Mouse (Mus musculus): Measurements from ENCODE around the gene Ccdc103. TPM values are rescaled to one million over a fixed set of nuclear protein-coding genes. Genes with fewer than 3 reads are reported as not detected.

Ccdc103 gene
- polyA plus RNA-seq, 1 experiment from 2014 or later = 2.1 TPM

- peak overlapping the region; percentile 63 for H3K4me3 ChIP-seq (replicated peaks; ENCODE audit: low read depth, low read length)
- H3K27ac ChIP-seq (replicated peaks; ENCODE audit: low read depth, low read length) = peak overlapping the region; percentile 90
- whole genome bisulfite sequencing = 17% methylated on average over 13 of the region's 13 CpGs
Measured at GRCm38 (mm10) chr11:102881314-102882198, 552 bp downstream of the Ccdc103 start.

GRCm38 (mm10) chr11:102884616-102885219 is 3.7 kb downstream of the Ccdc103 start, which contains the start of gene Fam187a:
Fam187a (plus strand) TSS chr11:102885169.
- 60% methylated on average over 10 of the region's 10 CpGs for WGBS
- no peak for DNase-seq
- no peak for ATAC-seq (ENCODE audit: low FRiP score, low TSS enrichment)

More at GRCm38 (mm10) chr11:102881314-102882198, 552 bp downstream of the Ccdc103 start:
- peaks cover 16% of the 10 kb centered on the region for H3K4me1 ChIP-seq (ENCODE audit: control insufficient read depth, insufficient read depth, low read length)
- H3K4me2 ChIP-seq (ENCODE audit: low read length) = peak overlapping the region; percentile 74
- H3K9ac ChIP-seq (replicated peaks; ENCODE audit: low read length) = peak overlapping the region; percentile 79; the same call in 1 of the 2 replicates
- no peaks in the 10 kb centered on the region for H3K9me3 ChIP-seq (ENCODE audit: control insufficient read depth, low read length)
- peaks cover 14% of the 10 kb centered on the region for H3K36me3 ChIP-seq (ENCODE audit: control insufficient read depth, insufficient read depth, low read length)
- no peak for DNase-seq
- ATAC-seq (ENCODE audit: low FRiP score, low TSS enrichment) = no peak; the same call in 1 of the 2 replicates
- H3K27me3 ChIP-seq (ENCODE audit: control insufficient read depth, insufficient read depth, low read length) = no peaks in the 10 kb centered on the region

GRCm38 (mm10) chr11:102887433-102887832 is 6.4 kb downstream of the Ccdc103 start:
- H3K27ac ChIP-seq (replicated peaks; ENCODE audit: low read depth, low read length) = no peak overlapping the region
- H3K9ac ChIP-seq (replicated peaks; ENCODE audit: low read length) = no peak overlapping the region
- no peaks in the 10 kb centered on the region for H3K36me3 ChIP-seq (ENCODE audit: control insufficient read depth, insufficient read depth, low read length)
- 87% methylated on average over 5 of the region's 5 CpGs for WGBS
- no peaks in the 10 kb centered on the region for H3K4me1 ChIP-seq (ENCODE audit: control insufficient read depth, insufficient read depth, low read length)
- H3K27me3 ChIP-seq (ENCODE audit: control insufficient read depth, insufficient read depth, low read length) = peaks cover 5% of the 10 kb centered on the region
- H3K4me2 ChIP-seq (ENCODE audit: low read length) = no peak overlapping the region
- no peak for ATAC-seq (ENCODE audit: low FRiP score, low TSS enrichment)
- DNase-seq = no peak
- H3K9me3 ChIP-seq (ENCODE audit: control insufficient read depth, low read length) = no peaks in the 10 kb centered on the region
- H3K4me3 ChIP-seq (replicated peaks; ENCODE audit: low read depth, low read length) = no peak overlapping the region

More at GRCm38 (mm10) chr11:102884616-102885219, 3.7 kb downstream of the Ccdc103 start, which contains the start of gene Fam187a:
- H3K4me1 ChIP-seq (ENCODE audit: control insufficient read depth, insufficient read depth, low read length) = peaks cover 12% of the 10 kb centered on the region
- H3K4me2 ChIP-seq (ENCODE audit: low read length) = no peak within 1 kb of the TSS
- no peak within 1 kb of the TSS for H3K9ac ChIP-seq (replicated peaks; ENCODE audit: low read length)
- H3K9me3 ChIP-seq (ENCODE audit: control insufficient read depth, low read length) = no peaks in the 10 kb centered on the region
- H3K27me3 ChIP-seq (ENCODE audit: control insufficient read depth, insufficient read depth, low read length) = peaks cover 5% of the 10 kb centered on the region; the same call in 1 of the 2 replicates
- H3K36me3 ChIP-seq (ENCODE audit: control insufficient read depth, insufficient read depth, low read length) = no peaks in the 10 kb centered on the region
- H3K4me3 ChIP-seq (replicated peaks; ENCODE audit: low read depth, low read length) = no peak within 1 kb of the TSS
- no peak within 1 kb of the TSS for H3K27ac ChIP-seq (replicated peaks; ENCODE audit: low read depth, low read length)

- Histone ChIP-seq H3K4me2 (ENCODE audit: low read length) (no peak overlapping the region), H3K9me3 (ENCODE audit: control insufficient read depth, low read length) (no peaks in the 10 kb centered on the region), H3K36me3 (ENCODE audit: control insufficient read depth, insufficient read depth, low read length) (no peaks in the 10 kb centered on the region), H3K4me1 (ENCODE audit: control insufficient read depth, insufficient read depth, low read length) (0 out of 2 replicates have a peak, but pooled peaks cover 4% of the 10 kb centered on the region), H3K4me3 (replicated peaks; ENCODE audit: low read depth, low read length) (no peak overlapping the region), H3K27ac (replicated peaks; ENCODE audit: low read depth, low read length) (no peak overlapping the region), H3K9ac (replicated peaks; ENCODE audit: low read length) (no peak overlapping the region), H3K27me3 (ENCODE audit: control insufficient read depth, insufficient read depth, low read length) (peaks cover 11% of the 10 kb centered on the region)
- DNase-seq = peak; percentile 56
- ATAC-seq (ENCODE audit: low FRiP score, low TSS enrichment) = no peak
- WGBS = 57% methylated on average over 3 of the region's 3 CpGs
Measured at GRCm38 (mm10) chr11:102888135-102888534, 7.1 kb downstream of the Ccdc103 start.

GRCm38 (mm10) chr11:102890096-102890495 is 9.1 kb downstream of the Ccdc103 start:
- Histone ChIP-seq H3K27ac (replicated peaks; ENCODE audit: low read depth, low read length) (no peak overlapping the region), H3K9ac (replicated peaks; ENCODE audit: low read length) (no peak overlapping the region), H3K27me3 (ENCODE audit: control insufficient read depth, insufficient read depth, low read length) (peaks cover 30% of the 10 kb centered on the region), H3K9me3 (ENCODE audit: control insufficient read depth, low read length) (no peaks in the 10 kb centered on the region), H3K4me2 (ENCODE audit: low read length) (no peak overlapping the region), H3K4me1 (ENCODE audit: control insufficient read depth, insufficient read depth, low read length) (0 out of 2 replicates have a peak, but pooled peaks cover 5% of the 10 kb centered on the region), H3K36me3 (ENCODE audit: control insufficient read depth, insufficient read depth, low read length) (no peaks in the 10 kb centered on the region), H3K4me3 (replicated peaks; ENCODE audit: low read depth, low read length) (no peak overlapping the region)
- DNase-seq (no peak), ATAC-seq (ENCODE audit: low FRiP score, low TSS enrichment) (no peak)
- WGBS = 69% methylated on average over 5 of the region's 5 CpGs

- H3K27ac ChIP-seq (replicated peaks; ENCODE audit: low read depth, low read length) = no peak overlapping the region
- 0 out of 2 replicates have a peak, but pooled peaks cover 5% of the 10 kb centered on the region for H3K4me1 ChIP-seq (ENCODE audit: control insufficient read depth, insufficient read depth, low read length)
- ATAC-seq (ENCODE audit: low FRiP score, low TSS enrichment) = no peak
- H3K36me3 ChIP-seq (ENCODE audit: control insufficient read depth, insufficient read depth, low read length) = no peaks in the 10 kb centered on the region
- H3K9me3 ChIP-seq (ENCODE audit: control insufficient read depth, low read length) = no peaks in the 10 kb centered on the region
- peaks cover 31% of the 10 kb centered on the region for H3K27me3 ChIP-seq (ENCODE audit: control insufficient read depth, insufficient read depth, low read length)
- peak overlapping the region; percentile 14 for H3K4me3 ChIP-seq (replicated peaks; ENCODE audit: low read depth, low read length)
- peak overlapping the region; percentile 45 for H3K4me2 ChIP-seq (ENCODE audit: low read length)
- H3K9ac ChIP-seq (replicated peaks; ENCODE audit: low read length) = 0 out of 2 replicates have a peak overlapping the region, but pooled peaks have one; percentile 16
- 3% methylated on average over 43 of the region's 43 CpGs for WGBS
- peak; percentile 65 for DNase-seq
Measured at GRCm38 (mm10) chr11:102893015-102893651, 12.1 kb downstream of the Ccdc103 start.

GRCm38 (mm10) chr11:102894716-102895115 is 13.7 kb downstream of the Ccdc103 start:
- no peak for DNase-seq
- no peak for ATAC-seq (ENCODE audit: low FRiP score, low TSS enrichment)
- no peaks in the 10 kb centered on the region for H3K36me3 ChIP-seq (ENCODE audit: control insufficient read depth, insufficient read depth, low read length)
- no peak overlapping the region for H3K4me3 ChIP-seq (replicated peaks; ENCODE audit: low read depth, low read length)
- H3K9me3 ChIP-seq (ENCODE audit: control insufficient read depth, low read length) = no peaks in the 10 kb centered on the region
- no peak overlapping the region for H3K4me2 ChIP-seq (ENCODE audit: low read length)
- no peak overlapping the region for H3K27ac ChIP-seq (replicated peaks; ENCODE audit: low read depth, low read length)
- WGBS = 89% methylated on average over 4 of the region's 4 CpGs
- peaks cover 27% of the 10 kb centered on the region for H3K27me3 ChIP-seq (ENCODE audit: control insufficient read depth, insufficient read depth, low read length)
- no peak overlapping the region for H3K9ac ChIP-seq (replicated peaks; ENCODE audit: low read length)
- 0 out of 2 replicates have a peak, but pooled peaks cover 5% of the 10 kb centered on the region for H3K4me1 ChIP-seq (ENCODE audit: control insufficient read depth, insufficient read depth, low read length)

- ATAC-seq (ENCODE audit: low FRiP score, low TSS enrichment) = no peak
- Histone ChIP-seq H3K36me3 (ENCODE audit: control insufficient read depth, insufficient read depth, low read length) (no peaks in the 10 kb centered on the region), H3K9ac (replicated peaks; ENCODE audit: low read length) (no peak overlapping the region), H3K4me2 (ENCODE audit: low read length) (no peak overlapping the region), H3K4me3 (replicated peaks; ENCODE audit: low read depth, low read length) (no peak overlapping the region), H3K27ac (replicated peaks; ENCODE audit: low read depth, low read length) (no peak overlapping the region), H3K27me3 (ENCODE audit: control insufficient read depth, insufficient read depth, low read length) (peaks cover 26% of the 10 kb centered on the region), H3K9me3 (ENCODE audit: control insufficient read depth, low read length) (no peaks in the 10 kb centered on the region), H3K4me1 (ENCODE audit: control insufficient read depth, insufficient read depth, low read length) (0 out of 2 replicates have a peak, but pooled peaks cover 5% of the 10 kb centered on the region)
- no peak for DNase-seq
- 80% methylated on average over 9 of the region's 9 CpGs for WGBS
Measured at GRCm38 (mm10) chr11:102895779-102896178, 14.8 kb downstream of the Ccdc103 start.
